Mouse (Mus musculus) right cerebral cortex, postnatal 4 days (tissue): ENCODE data around the gene Nectin2.
"Not testable (repeated sequence)": the region's sequence is repeated elsewhere in the genome, so short reads cannot be mapped to it uniquely, and the experiment has no call there.

ENCODE experiments used
- DNase-seq: peaks from one replicate; pipeline ENCODE4 v3.0.0-alpha.2; 2022

The Nectin2 gene

GRCm38 (mm10) chr7:19701069-19701761 lies 49.1 kb downstream of the Nectin2 start:
- DNase-seq = peak; percentile 75

- DNase-seq = no peak
Measured at GRCm38 (mm10) chr7:19700299-19701068, 49.8 kb downstream of the Nectin2 start.

DNA sequence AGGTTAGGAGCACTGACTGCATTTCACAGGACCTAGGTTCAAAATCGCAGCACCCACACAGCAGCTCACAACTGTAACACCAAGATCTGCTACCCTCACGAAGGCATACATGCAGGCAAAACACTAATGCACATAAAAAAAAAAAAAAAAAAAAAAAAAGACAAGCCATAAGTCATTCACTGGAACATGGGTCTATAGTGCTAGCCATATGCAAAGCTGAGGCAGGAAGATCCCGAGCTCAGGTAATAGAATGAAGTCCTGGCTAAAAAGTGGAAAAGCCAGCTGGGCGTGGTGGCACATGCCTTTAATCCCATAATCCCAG lies 50.5 kb downstream of the Nectin2 start:
- DNase-seq = no peak

GRCm38 (mm10) chr7:19698907-19699826 lies 51.1 kb downstream of the Nectin2 start, which contains the start of gene Apoe:
TSS of gene Apoe (minus strand) at chr7:19699188.
- DNase-seq = peak; percentile 60

DNA sequence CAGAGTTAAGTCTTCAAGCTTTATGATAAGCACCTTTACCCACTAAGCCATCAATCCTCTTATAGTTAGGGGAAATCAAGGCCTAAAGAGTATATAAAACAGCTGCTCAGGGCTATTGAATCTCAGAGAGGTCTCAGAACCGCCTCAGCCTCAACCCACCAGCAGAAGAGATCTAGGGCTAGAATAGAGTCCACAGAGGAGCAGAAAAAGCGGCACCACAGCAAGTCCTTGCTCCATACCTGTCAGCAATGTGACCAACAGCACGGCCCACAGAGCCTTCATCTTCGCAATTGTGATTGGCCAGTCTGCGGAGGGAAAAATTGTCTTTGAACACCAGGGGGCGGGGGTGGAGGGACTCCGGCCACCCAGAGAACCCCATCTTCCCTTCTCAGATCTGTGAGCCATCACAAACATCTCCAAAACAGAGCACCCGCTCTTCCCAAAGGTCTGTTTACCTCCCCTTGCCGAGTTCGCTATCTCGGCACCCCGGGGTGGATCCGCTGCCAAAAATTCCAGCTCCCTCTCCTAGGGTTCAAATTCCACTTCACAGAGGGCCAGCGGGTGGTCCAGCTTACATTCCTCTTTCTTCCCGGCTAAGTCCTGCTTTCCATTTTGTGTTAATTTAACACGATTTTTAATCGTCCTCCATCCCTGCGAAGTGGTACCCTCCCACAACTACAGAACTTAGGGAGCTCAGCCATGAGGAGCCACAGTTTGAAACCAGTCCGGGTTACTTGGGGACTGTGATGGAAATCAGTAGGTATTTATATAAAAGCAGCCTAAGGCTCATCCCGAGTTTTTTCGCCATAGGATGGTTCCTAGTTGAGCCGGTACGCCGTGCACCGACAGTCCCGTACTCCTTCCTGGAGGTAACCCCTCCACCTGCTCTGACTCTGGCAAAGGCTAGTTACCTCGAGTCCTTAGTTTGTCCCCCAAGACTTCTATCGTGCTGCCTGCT lies 52.1 kb downstream of the Nectin2 start:
- DNase-seq = no peak

- DNase-seq = no peak
Measured at GRCm38 (mm10) chr7:19696336-19696873, 53.9 kb downstream of the Nectin2 start.

DNA sequence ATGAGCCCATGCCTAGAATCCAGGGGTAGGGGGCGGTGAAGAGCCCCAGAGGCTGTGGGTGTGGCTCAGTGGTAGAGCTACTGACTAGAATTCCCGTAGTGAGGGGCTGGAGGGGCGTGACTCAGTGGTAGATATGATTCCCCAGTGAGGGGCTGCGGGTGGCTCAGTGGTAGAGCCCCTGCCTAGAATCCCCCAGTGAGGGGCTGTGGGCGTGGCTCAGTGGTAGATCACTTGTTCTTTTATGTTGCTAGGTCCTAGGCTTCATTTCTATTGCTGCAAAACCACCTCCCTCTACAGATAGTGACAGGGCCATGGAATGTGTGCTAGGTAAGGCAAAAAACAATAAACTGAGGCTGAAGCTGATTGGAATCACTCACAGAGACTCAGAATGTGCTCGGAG lies 54.4 kb downstream of the Nectin2 start:
- no peak for DNase-seq

DNA sequence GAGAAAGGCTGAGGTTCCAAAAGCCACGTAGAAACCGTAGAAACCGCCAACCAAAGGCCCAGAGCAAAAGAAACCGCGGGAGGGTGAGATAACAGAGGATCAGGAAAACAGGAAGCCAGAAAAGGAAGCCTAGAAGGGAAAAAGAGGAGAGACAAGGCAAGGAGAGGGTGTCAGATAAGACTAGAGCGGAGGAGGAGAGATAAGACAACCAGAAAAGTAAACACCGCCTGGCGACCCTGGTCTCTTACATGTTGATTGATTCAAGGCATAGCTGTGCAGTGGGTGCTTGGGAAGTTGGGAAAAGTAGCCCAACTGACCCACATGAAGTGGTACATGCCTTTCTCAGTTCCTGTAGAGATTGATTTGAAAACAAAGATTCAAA lies 55.1 kb downstream of the Nectin2 start:
- no peak for DNase-seq

DNA sequence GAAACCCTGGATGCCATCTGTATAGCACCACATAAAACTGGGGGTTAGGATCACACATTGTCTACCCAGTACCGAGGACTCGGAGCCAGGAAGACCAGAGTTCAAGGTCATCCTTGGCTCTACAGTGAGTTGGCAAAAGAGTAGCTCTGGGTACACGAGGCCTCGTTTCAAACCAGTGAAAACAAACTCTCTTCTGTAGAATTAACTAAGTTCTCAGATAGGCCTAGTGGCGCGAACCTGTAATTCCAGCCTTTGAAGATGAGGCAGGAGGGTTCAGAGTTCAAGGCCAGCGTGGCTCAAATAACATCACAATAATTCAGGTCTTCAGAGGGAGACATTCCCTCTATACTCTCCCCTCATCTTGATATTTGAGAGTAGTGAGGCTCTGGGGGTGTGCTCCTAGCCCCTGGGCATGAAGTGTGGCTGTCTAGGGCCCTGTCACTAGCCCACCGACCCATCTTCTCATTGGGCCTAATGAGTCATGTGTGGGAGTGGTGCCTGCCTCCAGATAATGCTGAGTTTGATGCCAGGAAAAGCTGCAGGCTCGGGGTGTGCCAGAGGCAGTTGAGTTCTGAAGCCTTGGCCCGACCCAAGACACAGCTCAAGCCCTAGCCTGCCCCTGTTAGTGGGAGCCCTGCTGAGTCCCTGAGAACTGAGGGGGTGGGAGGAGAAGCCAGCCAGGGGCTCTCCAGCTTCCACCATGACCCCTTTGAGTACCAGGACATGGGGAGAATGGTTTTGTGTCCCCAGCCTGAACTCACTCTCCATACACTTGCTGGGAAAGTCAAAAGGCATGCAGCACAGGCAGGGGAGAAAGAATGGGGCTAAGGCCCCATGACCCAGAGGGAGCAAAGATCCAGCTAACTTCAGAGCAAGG lies 55.7 kb downstream of the Nectin2 start:
- DNase-seq = no peak

DNA sequence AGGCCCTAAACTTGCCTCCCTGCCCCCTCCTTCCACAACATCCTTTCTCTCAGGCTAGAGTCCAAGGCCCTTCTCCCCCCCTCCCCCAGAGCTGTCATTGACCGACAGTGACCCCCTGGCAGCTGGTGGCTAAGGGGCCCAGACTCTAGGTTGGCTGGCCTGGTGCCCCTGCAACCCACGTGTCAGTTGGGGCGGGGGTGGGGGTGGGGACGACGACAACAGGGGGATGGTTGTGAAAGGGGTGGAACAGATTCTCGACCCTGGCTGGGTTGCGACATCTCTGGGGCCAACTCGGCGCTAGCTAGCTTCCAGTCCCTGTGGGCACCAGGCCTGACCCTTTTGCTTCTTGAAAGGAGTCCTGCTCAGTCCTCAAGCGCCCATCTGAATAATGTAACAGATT lies 56.9 kb downstream of the Nectin2 start:
- peak; percentile 59 for DNase-seq

DNA sequence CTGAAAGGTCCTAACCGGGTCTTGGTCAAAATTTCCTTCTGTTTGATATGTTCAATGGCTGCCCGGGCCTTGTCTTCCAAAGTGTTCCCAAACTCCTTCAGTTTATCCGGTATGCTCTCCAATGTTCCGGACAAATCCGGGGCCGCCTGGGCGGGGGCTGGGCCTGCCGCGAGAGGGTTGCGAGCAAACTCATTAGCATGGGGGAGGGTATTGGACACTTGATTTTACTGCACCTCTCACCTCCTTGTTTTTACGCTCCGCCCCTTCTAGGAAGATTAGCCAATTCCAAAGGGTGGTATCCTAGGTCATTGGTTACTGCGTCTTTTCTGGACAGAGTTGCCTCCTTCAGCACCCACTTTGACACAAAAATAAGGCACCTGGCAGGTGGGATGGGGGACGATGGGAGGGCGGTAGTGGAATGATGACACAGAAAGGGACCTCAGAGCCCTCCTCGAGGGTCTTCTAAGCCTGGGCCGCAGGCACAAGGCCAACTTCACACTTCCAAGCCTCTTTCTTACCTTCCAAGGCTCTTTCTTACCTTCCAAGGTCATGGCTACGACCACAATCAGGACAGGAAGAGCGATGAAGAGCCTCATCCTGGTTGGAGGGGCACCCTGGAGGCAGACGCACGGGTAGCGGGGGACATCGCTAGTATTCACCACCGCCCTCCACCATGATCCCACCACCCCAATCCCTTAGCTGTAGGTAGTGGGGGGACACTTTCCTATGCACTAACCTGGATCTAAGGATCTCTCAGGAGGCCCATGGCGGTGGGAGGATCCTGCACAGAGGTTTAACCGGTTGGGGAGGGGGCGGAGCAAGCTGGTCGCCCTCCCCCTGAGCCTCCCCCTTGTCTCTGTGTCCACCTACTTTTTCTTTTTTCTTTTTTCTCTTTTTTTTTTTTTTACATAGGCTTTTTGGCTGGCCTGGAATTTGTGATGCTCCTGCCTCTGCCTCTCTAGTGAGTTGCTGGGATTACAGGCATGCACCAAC lies 58.1 kb downstream of the Nectin2 start, which contains the start of gene Apoc1:
Apoc1 (minus strand) TSS at position 788 of the 993 bp plus-strand sequence.
- DNase-seq = no peak

GRCm38 (mm10) chr7:19691434-19691833 lies 58.8 kb downstream of the Nectin2 start:
- DNase-seq = no peak

DNA sequence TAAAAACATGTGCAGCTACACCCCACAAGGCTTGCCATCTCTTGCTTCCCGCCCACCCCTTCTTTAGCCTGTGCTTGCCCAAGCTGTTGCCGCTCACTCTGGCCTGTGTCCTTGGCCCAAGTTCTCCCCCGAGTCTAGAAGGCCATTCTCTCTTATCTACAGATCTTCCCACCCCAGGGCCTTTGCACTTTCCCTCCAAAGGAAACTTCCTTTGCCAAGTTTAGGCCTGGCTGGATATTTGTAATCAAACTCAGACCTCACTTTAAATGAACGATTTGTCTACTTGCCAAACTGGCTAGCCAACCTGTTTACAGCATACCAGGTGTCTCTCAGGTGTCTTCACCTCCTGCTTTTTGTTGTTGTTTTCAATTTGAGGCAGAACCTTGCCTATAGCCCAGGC lies 59.4 kb downstream of the Nectin2 start:
- DNase-seq = no peak

DNA sequence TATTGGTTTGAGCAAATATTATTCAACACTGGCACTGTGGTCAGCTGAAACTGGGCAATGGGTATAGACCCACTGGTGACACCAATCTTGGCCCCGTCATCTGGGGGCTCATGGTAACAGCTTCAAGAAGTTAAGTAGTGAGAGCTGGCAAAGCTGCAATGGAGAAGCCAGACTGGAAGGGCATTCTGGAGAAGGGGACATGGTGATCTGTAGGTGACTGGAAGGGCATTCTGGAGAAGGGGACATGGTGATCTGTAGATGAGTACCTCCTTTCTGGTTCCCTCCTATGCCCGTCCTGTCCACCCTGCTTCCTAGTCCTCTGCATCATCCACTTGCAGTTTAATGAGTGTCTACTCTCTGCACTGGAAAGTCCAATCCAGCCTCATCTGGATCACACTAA lies 61.7 kb downstream of the Nectin2 start:
- DNase-seq = no peak

DNA sequence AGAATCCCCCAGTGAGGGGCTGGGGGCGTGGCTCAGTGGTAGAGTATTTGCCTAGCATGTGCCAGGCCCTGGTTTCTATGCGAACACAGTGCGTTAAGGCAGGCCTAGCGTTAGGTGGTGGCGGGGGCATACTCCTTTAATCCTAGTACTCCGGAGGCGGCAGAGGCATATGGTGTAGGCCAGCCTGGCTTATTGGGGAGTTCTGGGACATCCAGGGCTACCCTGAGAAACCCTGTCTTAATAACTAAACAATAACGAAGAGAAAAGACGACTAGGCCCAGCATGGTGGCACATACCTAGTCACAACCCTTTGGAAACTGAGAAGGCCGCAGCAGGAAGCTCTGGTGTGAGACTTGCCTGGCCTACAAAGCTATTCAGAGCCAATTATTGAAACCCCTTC lies 62.2 kb downstream of the Nectin2 start:
- no peak for DNase-seq

DNA sequence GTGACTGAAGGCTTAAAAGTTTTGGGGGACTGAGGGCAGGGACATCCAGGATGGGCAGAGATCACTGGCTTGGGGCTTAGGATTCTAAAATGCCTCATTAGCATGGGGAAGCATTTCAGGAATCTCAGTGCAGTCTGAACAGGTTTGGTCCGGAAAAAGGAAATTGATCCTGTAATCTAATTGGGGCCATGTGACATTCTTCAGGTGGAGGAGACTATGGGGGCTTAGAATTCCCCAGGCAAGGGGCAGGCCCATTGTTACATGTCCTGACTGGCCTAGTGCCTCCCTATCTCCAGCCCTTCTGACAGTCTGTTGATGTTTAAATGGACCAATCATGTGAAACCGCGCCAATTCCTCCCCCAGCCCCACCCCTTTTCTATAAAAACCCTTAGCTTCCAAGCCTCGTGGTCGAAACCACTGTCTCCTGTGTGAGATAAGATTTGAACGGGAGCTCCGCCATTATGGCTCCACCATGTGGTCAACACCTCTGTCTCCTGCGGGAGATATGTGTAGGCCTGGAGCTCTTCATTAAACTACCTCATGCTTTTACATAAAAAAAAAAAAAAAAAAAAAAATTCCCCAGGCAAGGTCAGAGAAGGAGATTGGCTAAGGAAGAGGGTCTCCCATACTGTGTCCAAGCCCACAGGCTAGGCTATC lies 63.2 kb downstream of the Nectin2 start:
- not testable (repeated sequence) for DNase-seq

- DNase-seq = no peak
Measured at GRCm38 (mm10) chr7:19686521-19686920, 63.8 kb downstream of the Nectin2 start.

- no peak for DNase-seq
Measured at GRCm38 (mm10) chr7:19685374-19685773, 64.9 kb downstream of the Nectin2 start.

DNA sequence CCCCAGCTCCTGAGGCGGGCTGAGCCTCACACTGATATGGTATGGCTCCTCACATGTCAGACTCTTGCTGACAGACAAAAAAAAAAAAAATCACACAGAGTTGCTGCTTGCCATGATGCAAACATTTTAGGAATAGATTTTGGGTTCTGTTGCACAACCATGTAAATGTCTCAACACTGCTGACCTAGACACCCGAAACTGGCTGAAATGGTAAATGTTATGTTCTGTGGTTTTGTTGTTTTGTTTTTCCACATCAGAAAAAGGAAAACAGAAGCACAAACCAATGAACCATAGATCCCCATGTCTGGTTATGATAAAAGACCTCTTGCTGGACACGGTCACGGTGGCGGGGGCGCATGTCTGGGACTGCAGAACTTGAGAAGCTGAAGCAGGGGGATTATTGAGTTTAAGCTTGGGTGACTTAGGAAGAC lies 66.5 kb downstream of the Nectin2 start:
- DNase-seq = no peak
